Mouse (Mus musculus): ENCODE data around the gene Tfdp1.

DNA sequence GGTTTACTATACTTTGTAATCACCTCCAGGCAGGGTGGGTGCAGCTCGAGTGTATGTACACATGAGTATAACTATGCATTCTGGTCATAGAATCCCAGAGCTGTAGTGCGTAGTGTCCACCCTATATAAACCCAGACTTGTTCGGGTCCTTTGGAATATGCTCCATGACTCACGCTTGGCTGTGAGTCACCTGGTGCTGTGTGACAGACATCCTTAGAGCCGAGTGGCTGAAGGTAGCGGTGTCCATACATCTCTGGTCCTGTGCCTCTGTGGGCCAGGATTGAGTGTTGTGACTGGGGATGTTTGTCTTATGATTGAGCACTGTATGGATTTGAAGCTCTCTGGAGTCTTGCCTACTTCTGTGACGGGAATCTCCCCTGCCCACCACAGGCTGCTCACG is 14.1 kb downstream of the Tfdp1 start:
- TF ChIP-seq CTCF (IDR thresholded peaks at IDR 0.05; ENCODE audit: borderline replicate concordance, insufficient read depth, low read length) (no peak), POLR2A (IDR thresholded peaks at IDR 0.05; ENCODE audit: low read depth, low read length) (no peak)
